Mouse (Mus musculus) macrophage (primary cell): ENCODE results near the gene Elovl7. TPM values are rescaled to one million over a fixed set of nuclear protein-coding genes. Genes with fewer than 3 reads are reported as not detected.

Experiments used
- H3K27ac ChIP-seq: fragments of 350-480 bp; formaldehyde crosslinking; 2 replicates; pipeline ENCODE4 v1.9.0; 2021
- H3K36me3 ChIP-seq: fragments of 350-480 bp; formaldehyde crosslinking; 2 replicates; pipeline ENCODE4 v1.9.0; 2021; ENCODE audit errors: inconsistent target
- H3K4me3 ChIP-seq: fragments of 350-480 bp; formaldehyde crosslinking; 2 replicates; pipeline ENCODE4 v1.9.0; 2021; ENCODE audit errors: inconsistent target
- H3K79me2 ChIP-seq: fragments of 350-480 bp; formaldehyde crosslinking; 2 replicates; pipeline ENCODE4 v1.9.0; 2021; ENCODE audit errors: inconsistent target
- WGBS: methylation state at CpG from one replicate; pipeline ENCODE4 v1.1.7; 2026; ENCODE audit warnings: inconsistent platforms; ENCODE audit not compliant: missing documents; 5-methylcytosine and 5-hydroxymethylcytosine counted together
- polyA plus RNA-seq: library from polyadenylated mRNA; stranded (reverse); fragments of 250-400 nt; gene quantifications from 3 replicates; pipeline ENCODE4 v1.2.4, GENCODE M21; 2018; ENCODE audit warnings: inconsistent platforms
- total RNA-seq, 78 experiments: library from RNA; depleted of rRNA; stranded (reverse); fragments of 250-400 nt; gene quantifications; 1 replicate in 9 of 78; 2 replicates in 24 of 78; 3 replicates in 43 of 78; 4 replicates in 2 of 78; pipeline ENCODE4 v1.2.4; 2018; ENCODE audit warnings: inconsistent platforms in 56 of 78

The Elovl7 gene
- total RNA-seq (2018; cell fraction: chromatin; rRNA removed): under 1 TPM in 11 of 26 experiments, not detected in 15; 0.12 to 0.55 (median 0.26) TPM
- under 1 TPM in 23 of 26 experiments, not detected in 3; 0.03 to 0.92 (median 0.59) TPM for total RNA-seq (2018; cell fraction: cytosol; rRNA removed)
- under 1 TPM in 18 of 26 experiments, not detected in 8; 0.12 to 0.94 (median 0.33) TPM for total RNA-seq (2018; cell fraction: nucleus; rRNA removed)
- 0.29 to 0.36 TPM (median 0.32 TPM) in 3 replicates for polyA plus RNA-seq

DNA sequence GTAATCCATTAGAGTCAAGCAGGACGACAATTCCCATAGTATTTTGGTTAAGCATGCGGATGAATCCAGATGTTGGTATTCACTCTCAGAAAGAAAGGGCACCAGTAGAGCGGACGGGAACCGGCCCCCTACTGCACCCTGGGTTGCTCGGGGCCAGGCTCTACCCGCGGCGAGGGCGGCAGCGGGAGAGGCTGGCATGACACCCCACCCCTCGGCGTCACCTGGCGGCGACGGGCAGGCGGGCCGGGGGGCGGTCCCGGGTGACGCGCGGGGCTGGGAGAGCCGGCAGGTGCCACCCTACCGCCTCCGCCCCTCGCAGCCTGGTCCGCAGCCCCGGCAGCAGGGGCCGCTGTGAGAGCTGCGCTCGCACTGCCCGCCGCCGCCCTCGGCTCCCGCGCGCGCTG is at the start of gene Elovl7:
Elovl7 (plus strand) TSS at position 324 of the 404 bp plus-strand sequence.
- WGBS: under 1% methylated on average over 22 of the region's 40 CpGs
- peak within 1 kb of the TSS; percentile 37 for H3K4me3 ChIP-seq
- no peak within 1 kb of the TSS for H3K27ac ChIP-seq

DNA sequence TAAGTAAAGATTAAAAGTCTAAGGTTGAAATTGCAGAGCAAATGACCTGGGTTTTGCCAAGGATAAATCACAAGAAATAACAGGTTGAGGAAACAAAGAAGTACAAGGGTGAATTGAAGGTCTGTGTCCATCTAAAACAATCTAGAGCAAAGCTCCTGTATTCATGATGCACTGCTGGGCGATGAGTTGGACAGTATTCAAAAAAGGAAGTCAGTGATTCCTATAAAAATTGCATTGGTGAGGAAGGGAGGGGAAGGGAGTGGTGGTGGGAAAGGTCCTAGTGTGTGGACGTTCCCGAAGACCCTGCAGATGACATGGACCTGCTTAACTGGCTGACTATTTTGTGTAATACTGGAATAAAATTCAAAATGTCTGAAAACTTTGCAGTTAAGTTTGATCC is 49.6 kb upstream of the Elovl7 start:
- Histone ChIP-seq H3K36me3 (no peaks in the 10 kb centered on the region; the same call in 1 of the 2 replicates), H3K27ac (no peak overlapping the region), H3K4me3 (no peak overlapping the region), H3K79me2 (peaks cover 3% of the 10 kb centered on the region)
- WGBS: 83% methylated on average over 3 of the region's 3 CpGs

More for the DNA sequence above, at the start of gene Elovl7:
- H3K79me2 ChIP-seq: no peaks in the 10 kb centered on the region
- no peaks in the 10 kb centered on the region for H3K36me3 ChIP-seq

DNA sequence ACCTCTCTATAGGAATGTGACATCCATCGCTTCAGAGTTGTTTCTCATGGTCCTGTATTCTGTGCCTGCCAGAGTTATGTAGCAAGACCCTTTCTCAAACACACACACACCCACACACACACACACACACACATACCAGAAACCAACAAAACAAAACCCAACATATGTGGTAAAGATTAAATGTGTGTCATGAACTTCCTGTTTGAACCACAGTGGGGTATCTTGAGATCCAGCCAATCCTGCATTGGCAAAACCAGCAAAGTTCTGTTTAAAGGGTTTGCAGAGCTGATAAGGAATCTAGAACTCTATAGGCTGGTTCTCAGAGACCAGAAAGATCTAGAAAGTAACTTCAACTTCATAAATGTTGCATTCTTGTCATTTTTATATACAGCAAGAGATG is 44.2 kb upstream of the Elovl7 start:
- no peaks in the 10 kb centered on the region for H3K79me2 ChIP-seq
- no peak overlapping the region for H3K27ac ChIP-seq
- H3K36me3 ChIP-seq: peaks cover 8% of the 10 kb centered on the region; the same call in 1 of the 2 replicates
- no peak overlapping the region for H3K4me3 ChIP-seq
- 100% methylated on average over 1 of the region's 1 CpGs for WGBS

DNA sequence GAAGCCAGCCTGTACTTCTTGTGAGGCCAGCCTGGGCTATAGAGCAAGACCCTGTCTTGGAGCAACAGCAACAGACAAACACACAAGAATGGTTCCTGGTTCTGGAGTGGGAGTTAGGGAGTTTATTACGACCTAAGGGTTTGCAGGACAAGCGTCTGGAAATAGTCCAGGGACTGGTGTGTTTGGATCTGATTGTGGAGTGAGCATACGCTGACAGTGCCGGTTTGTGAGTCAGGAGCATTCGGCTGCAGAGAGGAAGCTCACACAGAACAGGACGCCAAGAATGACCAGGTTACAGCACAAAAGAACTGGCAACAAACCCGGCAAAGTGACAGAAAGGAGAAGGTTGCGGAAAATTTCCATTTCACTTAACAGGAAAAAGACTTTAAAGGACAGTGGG is 43.7 kb upstream of the Elovl7 start:
- no peaks in the 10 kb centered on the region for H3K79me2 ChIP-seq
- H3K4me3 ChIP-seq: no peak overlapping the region
- no peak overlapping the region for H3K27ac ChIP-seq
- WGBS: 88% methylated on average over 8 of the region's 8 CpGs
- H3K36me3 ChIP-seq: peaks cover 12% of the 10 kb centered on the region; the same call in 1 of the 2 replicates

DNA sequence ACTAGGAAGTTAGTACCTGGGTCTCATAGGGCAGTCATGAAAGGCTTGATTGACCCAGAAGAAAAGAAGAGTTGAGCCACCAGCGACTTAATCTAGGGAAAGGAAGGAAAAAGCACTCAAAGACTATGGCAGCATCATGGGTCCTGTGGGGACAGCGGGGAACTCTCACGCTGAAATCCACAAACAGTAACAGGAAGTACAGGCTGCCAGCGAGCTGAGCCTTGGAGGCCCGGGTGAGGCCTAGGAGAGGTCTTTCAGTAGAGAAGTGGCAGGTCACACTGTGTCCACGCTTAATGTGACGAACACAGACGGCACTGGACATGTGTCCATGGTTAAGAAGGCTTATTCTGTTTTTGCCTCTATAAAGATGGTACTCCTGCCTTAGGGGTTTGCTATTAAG is 34.6 kb upstream of the Elovl7 start:
- Histone ChIP-seq H3K79me2 (no peaks in the 10 kb centered on the region), H3K4me3 (no peak overlapping the region), H3K27ac (no peak overlapping the region), H3K36me3 (peaks cover 23% of the 10 kb centered on the region; the same call in 1 of the 2 replicates)
- WGBS: 42% methylated on average over 8 of the region's 8 CpGs

DNA sequence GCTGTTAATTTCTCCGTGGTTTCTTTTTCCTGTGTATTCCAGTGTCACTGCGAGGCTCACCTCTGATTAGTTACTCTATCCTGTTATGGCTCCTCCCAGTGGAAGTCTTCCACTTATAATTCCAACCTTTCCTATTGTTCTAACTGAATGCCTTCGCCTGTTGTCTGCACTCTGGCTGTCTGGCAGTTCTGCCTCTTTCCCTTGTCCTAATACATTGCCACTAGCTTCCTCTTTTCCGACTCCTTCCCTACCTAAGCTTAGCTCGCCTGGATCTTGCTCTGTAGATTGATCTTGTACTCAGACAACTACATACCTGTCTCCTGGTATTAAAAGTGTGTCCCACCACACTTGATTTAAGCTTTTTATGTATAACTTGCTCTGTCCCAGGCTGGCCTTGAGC is 33.4 kb upstream of the Elovl7 start:
- Histone ChIP-seq H3K27ac (no peak overlapping the region), H3K36me3 (peaks cover 19% of the 10 kb centered on the region; the same call in 1 of the 2 replicates), H3K4me3 (no peak overlapping the region), H3K79me2 (no peaks in the 10 kb centered on the region)
- 77% methylated on average over 5 of the region's 5 CpGs for WGBS

DNA sequence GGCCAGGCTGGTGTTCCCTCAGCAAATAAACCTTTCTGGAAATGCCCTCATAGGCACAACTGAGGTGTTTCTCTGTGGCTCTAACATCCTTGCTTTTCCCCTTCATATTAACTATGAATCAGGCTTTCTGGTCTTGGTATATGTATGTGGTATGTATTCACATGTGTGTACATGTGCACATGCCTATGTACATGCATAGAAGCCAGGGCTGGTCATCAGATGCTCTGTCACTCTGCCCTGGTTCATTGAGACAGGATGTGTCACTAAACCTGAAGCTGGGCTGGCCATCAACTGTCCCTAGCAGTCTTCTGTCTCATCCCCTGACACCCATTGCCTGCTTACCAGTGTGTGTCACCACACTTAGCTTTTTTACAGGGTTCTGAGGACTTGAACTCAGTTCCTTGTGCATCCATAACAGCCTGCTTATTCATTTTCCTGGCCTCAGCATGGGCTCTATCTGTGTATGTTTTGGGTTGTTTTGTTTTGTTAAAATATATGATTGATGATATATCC is 29.4 kb upstream of the Elovl7 start:
- Histone ChIP-seq H3K36me3 (peaks cover 17% of the 10 kb centered on the region; the same call in 1 of the 2 replicates), H3K4me3 (no peak overlapping the region), H3K79me2 (no peaks in the 10 kb centered on the region), H3K27ac (no peak overlapping the region)

DNA sequence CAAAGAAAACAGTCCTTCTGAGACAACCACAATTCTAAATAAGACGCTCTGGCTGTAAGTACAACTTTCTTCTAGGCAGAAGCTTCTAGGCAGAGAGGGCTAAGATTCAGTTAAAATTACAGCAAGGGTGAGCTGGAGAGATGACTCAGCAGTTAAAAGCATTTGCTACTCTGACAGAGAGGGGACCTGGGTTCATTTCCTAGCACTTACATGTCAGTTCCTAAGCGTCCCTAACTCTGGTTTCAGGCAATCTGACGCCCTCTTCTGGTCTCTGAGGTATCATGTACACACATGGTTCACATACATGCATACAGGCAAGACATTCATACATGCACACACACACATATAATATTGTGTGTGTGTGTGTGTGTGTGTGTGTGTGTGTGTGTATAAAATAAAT is 28.7 kb upstream of the Elovl7 start:
- 100% methylated on average over 3 of the region's 3 CpGs for WGBS
- H3K27ac ChIP-seq: no peak overlapping the region
- H3K79me2 ChIP-seq: no peaks in the 10 kb centered on the region
- H3K36me3 ChIP-seq: peaks cover 17% of the 10 kb centered on the region; the same call in 1 of the 2 replicates
- no peak overlapping the region for H3K4me3 ChIP-seq

DNA sequence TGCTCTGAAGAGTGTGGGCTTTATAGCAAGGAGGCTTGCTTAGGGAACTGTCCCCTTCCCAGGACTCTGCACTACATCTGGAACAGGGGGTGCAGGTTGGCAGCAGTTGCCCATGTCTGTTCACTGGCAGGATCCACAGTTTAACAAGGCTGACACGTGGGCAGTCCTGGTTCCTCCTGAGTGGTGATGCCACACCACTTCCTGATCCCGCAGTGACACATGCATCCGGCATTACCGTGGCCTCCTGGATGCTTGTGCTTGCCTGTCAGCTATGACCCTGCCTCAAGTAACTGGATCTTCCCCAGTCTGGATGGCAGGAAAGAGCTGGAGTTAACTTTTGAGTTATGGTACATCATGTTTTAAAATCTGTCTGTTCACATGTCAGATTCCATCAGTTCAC is 26.2 kb upstream of the Elovl7 start:
- Histone ChIP-seq H3K79me2 (no peaks in the 10 kb centered on the region), H3K36me3 (peaks cover 9% of the 10 kb centered on the region; the same call in 1 of the 2 replicates), H3K27ac (no peak overlapping the region), H3K4me3 (no peak overlapping the region)
- 69% methylated on average over 4 of the region's 4 CpGs for WGBS

DNA sequence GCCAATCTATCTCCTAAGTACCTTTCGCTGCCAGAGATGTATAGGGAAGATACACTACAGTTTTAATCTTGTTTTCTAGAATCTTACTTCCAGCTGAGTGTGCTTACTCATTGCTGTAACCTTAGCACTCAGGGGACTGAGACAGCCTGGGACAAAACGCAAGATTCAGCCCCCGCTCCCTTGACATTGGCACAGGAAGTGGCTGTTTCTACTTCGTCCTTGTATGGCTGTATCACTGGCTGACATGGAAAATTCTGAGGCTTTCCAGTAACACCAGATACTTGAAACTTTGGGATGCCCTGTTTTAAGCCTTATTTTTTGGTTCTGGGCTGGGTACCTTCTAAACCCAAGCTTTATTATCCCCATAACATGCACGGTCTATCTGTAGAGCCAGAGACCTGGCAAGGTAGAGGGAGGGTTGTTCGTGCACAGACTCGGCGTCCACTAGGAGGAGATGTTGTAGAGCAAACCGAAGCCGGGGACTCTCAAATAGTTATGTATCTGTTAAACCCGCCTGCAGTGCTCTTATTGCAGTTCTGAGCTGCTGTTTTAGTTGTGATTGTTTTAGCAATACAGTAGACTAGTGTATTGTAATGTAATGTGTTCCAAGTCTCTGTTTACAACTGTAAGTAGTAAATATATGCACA is 23.0 kb upstream of the Elovl7 start:
- H3K27ac ChIP-seq: no peak overlapping the region
- no peaks in the 10 kb centered on the region for H3K79me2 ChIP-seq
- H3K36me3 ChIP-seq: peaks cover 6% of the 10 kb centered on the region; the same call in 1 of the 2 replicates
- no peak overlapping the region for H3K4me3 ChIP-seq
- 54% methylated on average over 8 of the region's 11 CpGs for WGBS

DNA sequence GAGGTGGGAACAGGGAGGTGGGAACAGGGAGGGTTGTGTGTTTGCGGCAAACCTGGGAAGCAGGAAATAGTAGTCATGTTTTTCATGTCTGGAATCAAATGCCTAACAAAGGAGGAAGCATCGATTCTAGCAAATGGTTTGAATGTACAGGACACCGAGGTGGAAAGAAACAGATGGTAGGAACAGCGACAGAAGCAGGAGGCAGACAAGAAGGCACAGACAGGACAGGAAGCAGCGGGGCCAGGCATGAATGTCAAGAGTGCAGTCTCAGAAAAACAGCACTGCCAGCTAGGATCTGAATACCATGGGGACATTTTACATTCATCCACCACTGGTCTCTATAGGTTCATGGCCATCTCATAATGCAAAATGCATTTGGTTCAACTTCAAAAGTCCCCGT is 18.7 kb upstream of the Elovl7 start:
- Histone ChIP-seq H3K79me2 (no peaks in the 10 kb centered on the region), H3K36me3 (peaks cover 6% of the 10 kb centered on the region; the same call in 1 of the 2 replicates), H3K27ac (no peak overlapping the region), H3K4me3 (no peak overlapping the region)
- WGBS: 90% methylated on average over 6 of the region's 6 CpGs

DNA sequence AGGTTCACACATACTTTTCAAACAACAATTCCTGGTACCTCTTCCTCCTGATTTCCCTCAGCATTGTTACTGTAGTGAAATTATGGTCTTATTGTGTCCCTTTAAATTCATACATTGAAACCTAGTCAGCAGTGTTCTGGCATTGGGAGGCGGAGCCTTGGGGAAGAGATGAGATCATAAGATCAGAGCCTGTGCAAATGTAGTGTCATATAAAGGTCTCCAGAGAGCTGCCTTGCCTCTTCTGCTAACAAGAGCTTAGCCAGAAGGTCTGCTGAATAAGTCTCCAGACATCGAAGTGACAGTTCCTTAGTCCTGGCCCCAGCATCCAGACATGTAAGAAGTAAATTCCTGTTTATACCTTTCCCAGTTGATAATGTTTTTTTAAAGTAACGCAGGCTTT is 9.3 kb upstream of the Elovl7 start:
- no peak overlapping the region for H3K27ac ChIP-seq
- no peaks in the 10 kb centered on the region for H3K79me2 ChIP-seq
- H3K36me3 ChIP-seq: no peaks in the 10 kb centered on the region
- H3K4me3 ChIP-seq: no peak overlapping the region
- WGBS: 92% methylated on average over 3 of the region's 3 CpGs

DNA sequence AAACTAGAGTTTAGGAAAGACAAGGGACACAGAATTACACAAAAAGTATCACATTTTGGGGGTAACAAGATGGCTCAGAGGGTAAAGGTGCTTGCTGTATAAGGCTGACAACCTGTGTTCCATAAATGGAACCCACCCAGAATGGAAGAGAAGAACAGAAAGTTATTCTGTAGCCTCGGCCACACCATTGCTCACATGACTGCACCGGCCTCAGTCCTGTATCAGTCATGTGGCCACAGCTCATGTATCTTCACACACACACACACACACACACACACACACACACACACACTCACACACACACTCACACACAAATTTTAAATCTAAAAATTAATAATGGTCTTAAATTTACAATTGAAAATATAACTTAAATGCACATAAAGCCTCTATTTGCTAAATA is 6.8 kb upstream of the Elovl7 start:
- no peaks in the 10 kb centered on the region for H3K36me3 ChIP-seq
- WGBS: 96% methylated on average over 2 of the region's 2 CpGs
- H3K79me2 ChIP-seq: no peaks in the 10 kb centered on the region
- H3K27ac ChIP-seq: no peak overlapping the region
- H3K4me3 ChIP-seq: no peak overlapping the region

DNA sequence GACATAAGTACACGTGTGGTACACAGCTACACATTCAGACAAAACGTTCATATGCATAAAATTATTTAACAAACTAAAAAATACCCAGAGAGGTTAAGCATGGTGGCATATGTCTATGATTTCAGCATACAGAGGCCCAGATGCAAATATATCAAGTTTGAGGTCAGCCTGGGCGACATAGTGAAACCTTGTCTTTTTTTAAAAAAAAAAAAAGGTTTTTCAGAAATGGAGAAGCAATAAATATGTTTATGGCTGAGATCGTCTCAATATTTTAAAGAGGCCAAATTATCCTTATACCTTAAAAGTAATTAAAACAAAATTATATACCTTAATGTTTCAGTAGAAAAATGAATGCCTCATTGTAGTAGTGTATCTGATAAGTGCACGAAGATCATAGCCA is 6.1 kb upstream of the Elovl7 start:
- H3K36me3 ChIP-seq: no peaks in the 10 kb centered on the region
- H3K27ac ChIP-seq: no peak overlapping the region
- H3K4me3 ChIP-seq: no peak overlapping the region
- 90% methylated on average over 5 of the region's 5 CpGs for WGBS
- H3K79me2 ChIP-seq: no peaks in the 10 kb centered on the region

DNA sequence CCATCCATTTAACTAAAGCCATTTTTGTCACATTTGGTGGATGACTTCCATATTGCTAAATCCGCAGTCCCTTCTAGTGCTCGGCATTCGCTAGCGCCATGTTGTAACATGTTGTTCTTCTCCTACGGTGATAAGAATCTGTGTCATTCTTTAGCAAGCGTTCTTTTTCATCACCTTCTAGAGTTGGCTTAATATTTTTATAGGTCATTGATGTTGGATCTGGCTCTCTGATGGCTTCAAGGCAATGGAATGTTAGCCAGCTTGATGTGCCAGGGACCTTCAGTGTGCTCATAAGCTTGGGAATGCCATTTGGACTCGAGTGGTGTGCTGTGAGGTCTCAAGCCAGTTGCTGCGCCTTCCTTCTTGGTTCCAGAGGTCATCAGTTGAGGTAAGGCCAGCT is 3.2 kb upstream of the Elovl7 start:
- Histone ChIP-seq H3K79me2 (no peaks in the 10 kb centered on the region), H3K27ac (no peak overlapping the region), H3K36me3 (no peaks in the 10 kb centered on the region), H3K4me3 (no peak overlapping the region)
- 95% methylated on average over 8 of the region's 8 CpGs for WGBS
